Mouse (Mus musculus) liver, postnatal 0 days (tissue): Measurements from ENCODE around the gene Hpf1.

Experiments
- CTCF ChIP-seq: sonication (generic); IDR thresholded peaks from 2 replicates; pipeline ENCODE4 v1.5.1; 2016; ENCODE audit warnings: antibody characterized with exemption, low read depth
- EP300 ChIP-seq: IDR thresholded peaks from 2 replicates; pipeline ENCODE4 v1.6.1; 2016; ENCODE audit warnings: antibody characterized with exemption, low read depth, mild to moderate bottlenecking

- TF ChIP-seq CTCF, result no peak
- no peak for TF ChIP-seq EP300
Measured at GRCm38 (mm10) chr8:60870231-60871193, 19.7 kb upstream of the Hpf1 start.
